Comparison of ENCODE assay signal across 14 mouse cellular contexts in the genomic region with DNA sequence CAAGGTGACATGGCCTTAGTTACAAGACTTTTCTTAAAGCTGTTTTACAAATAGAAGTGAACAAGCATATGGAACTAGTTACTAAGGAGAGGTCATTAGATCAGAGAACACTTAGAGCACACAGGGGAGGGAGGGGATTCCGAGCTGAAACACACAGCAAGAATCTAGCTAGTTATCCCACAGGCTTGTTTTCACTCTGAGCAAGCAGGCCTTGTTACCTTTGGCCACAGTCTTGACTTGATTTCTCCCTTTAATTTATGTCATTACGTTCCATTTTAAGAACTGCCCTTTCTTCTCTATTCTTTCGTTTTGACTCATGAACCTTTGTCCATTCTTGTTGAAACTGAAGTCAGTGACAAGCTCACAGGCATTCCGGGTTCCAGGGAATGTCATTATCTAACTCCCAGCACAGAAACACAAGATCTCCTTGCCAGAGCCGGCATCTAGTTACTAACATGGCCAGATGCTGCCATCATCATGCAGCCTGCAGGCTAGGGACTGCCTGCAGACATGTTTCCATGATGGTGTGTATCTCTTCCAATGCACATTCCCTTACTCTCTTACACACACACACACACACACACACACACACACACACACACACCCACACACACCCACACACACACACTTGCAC.
DNase-seq lines count a peak whose midpoint lies in the region; ATAC-seq and TF ChIP-seq lines count a peak whose summit lies in the region.
"Had no signal": no experiment of that assay in that cellular context is flagged by ENCODE, and none has a peak within 500 bp of the region (broad histone marks: within the 10 kb centered on the region; RNA-seq: fewer than 3 reads in every experiment).

No protein-coding gene starts in this region.

- H3K4me3 ChIP-seq in cerebellum, adult 2 months (replicated peaks; ENCODE audit: insufficient read depth, low read depth, low read length), result no peak overlapping the region
- H3K4me3 ChIP-seq in kidney, embryonic 16.5 days (ENCODE audit: low read length), result no peak overlapping the region
- no peak overlapping the region for H3K4me3 ChIP-seq in embryonic fibroblast, embryonic 13.5 days (ENCODE audit: insufficient read depth, low read length)
- H3K4me3 ChIP-seq: erythroblast, embryonic 14.5 days; lung, embryonic 15.5 days had no signal

- no peak for ATAC-seq in cerebellum, adult (ENCODE audit: insufficient number of reproducible peaks, low FRiP score, low TSS enrichment)
- ATAC-seq in kidney, embryonic 16.5 days (ENCODE audit: low FRiP score, low TSS enrichment), result no peak
- ATAC-seq: inflammation-experienced regulatory T-cells, adult 6 months had no signal

- H3K9me3 ChIP-seq in kidney, embryonic 16.5 days (ENCODE audit: low read length), result no peaks in the 10 kb centered on the region
- H3K9me3 ChIP-seq: lung, embryonic 15.5 days had no signal

- WGBS in cerebellum, adult 2 months, result 89% methylated on average over 5 of the region's 5 CpGs
- WGBS in kidney, embryonic 16.5 days, result 45% methylated on average over 5 of the region's 5 CpGs

- H3K27me3 ChIP-seq in cerebellum, adult 2 months (ENCODE audit: control insufficient read depth, insufficient read depth, low read length), result no peaks in the 10 kb centered on the region
- no peaks in the 10 kb centered on the region for H3K27me3 ChIP-seq in kidney, embryonic 16.5 days (ENCODE audit: insufficient read depth, low read length)
- H3K27me3 ChIP-seq: lung, embryonic 15.5 days had no signal

- H3K4me1 ChIP-seq in cerebellum, adult 2 months (ENCODE audit: control insufficient read depth, insufficient read depth, low read length), result peaks cover 37% of the 10 kb centered on the region
- H3K4me1 ChIP-seq in kidney, embryonic 16.5 days (ENCODE audit: insufficient read depth, low read length), result peaks cover 4% of the 10 kb centered on the region; the same call in 1 of the 2 replicates
- H3K4me1 ChIP-seq in embryonic fibroblast, embryonic 13.5 days (ENCODE audit: control insufficient read depth, insufficient read depth, low read length), result peaks cover 10% of the 10 kb centered on the region

- no peak overlapping the region for H3K4me2 ChIP-seq in kidney, embryonic 16.5 days (replicated peaks; ENCODE audit: low read depth, low read length)
- H3K4me2 ChIP-seq: lung, embryonic 15.5 days had no signal

- TF ChIP-seq POLR2A in cerebellum, adult 2 months (IDR thresholded peaks at IDR 0.05; ENCODE audit: borderline replicate concordance, insufficient read depth, low read length), result no peak
- no peak for TF ChIP-seq POLR2A in embryonic fibroblast, embryonic 13.5 days (IDR thresholded peaks at IDR 0.05; ENCODE audit: low read depth, low read length)

- no peak overlapping the region for H3K9ac ChIP-seq in kidney, embryonic 16.5 days (replicated peaks; ENCODE audit: low read length)
- H3K9ac ChIP-seq: lung, embryonic 15.5 days had no signal

- H3K27ac ChIP-seq in cerebellum, adult 2 months (ENCODE audit: insufficient read depth, low read length), result peak overlapping the region; percentile 28; the same call in 1 of the 2 replicates
- peak overlapping the region; percentile 15; the same call in 1 of the 2 replicates for H3K27ac ChIP-seq in kidney, embryonic 16.5 days (ENCODE audit: low read length)
- H3K27ac ChIP-seq in embryonic fibroblast, embryonic 13.5 days (ENCODE audit: insufficient read depth, low read length), result peak overlapping the region; percentile 59
- H3K27ac ChIP-seq: lung, embryonic 15.5 days had no signal

- no peak for DNase-seq in cerebellum, adult 2 months
- no peak for DNase-seq in kidney, adult 9 months
- peak; percentile 45 for DNase-seq in mesoderm, embryonic 11.5 days (ENCODE audit: low read depth, low spot score)
- no peak for DNase-seq in layer of hippocampus, postnatal 14 days (ENCODE audit: low spot score in 2 of 2)
- no peak for DNase-seq in thymus, postnatal 10 days (ENCODE audit: low spot score in 2 of 2)
- DNase-seq: heart, adult 11 months; kidney, postnatal 14 days; spleen, adult 18-20 months had no signal

- no peaks in the 10 kb centered on the region for H3K36me3 ChIP-seq in kidney, embryonic 16.5 days (ENCODE audit: insufficient read depth, low read length)
- H3K36me3 ChIP-seq: lung, embryonic 15.5 days had no signal

- TF ChIP-seq CTCF in cerebellum, adult 2 months (IDR thresholded peaks at IDR 0.05; ENCODE audit: borderline replicate concordance, insufficient read depth, low read depth, low read length), result no peak
- no peak for TF ChIP-seq CTCF in embryonic fibroblast, embryonic 13.5 days (IDR thresholded peaks at IDR 0.05; ENCODE audit: borderline replicate concordance, insufficient read depth, low read length)
